Mouse (Mus musculus): ENCODE results near the gene Dmtf1. TPM values are rescaled to one million over a fixed set of nuclear protein-coding genes. Genes with fewer than 3 reads are reported as not detected.

The Dmtf1 gene
- polyA plus RNA-seq, 1 experiment from 2014 or later = 44.9 TPM

DNA sequence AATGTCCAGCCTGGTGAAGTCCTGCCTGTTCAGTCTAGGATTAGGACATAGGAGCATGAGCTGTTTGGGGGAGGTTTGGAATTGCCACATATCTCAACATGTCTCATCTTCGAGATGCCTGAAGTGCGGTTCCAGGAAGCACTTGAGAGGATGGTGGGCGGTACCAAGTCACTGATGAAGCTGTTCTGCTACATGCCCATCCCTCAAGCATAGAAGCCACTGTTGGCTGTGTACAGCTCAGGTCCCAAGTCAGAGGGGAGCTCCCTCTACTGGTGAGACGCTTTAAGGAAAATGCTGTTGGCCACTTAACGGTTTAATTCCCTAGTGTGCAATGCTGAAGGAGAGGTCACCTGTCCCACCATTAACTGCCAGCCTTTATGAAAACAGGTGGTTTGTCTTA is 49.8 kb downstream of the Dmtf1 start:
- H3K4me3 ChIP-seq (ENCODE audit: low read length) = no peak overlapping the region
- no peaks in the 10 kb centered on the region for H3K27me3 ChIP-seq (ENCODE audit: control insufficient read depth, insufficient read depth, low read depth, low read length)
- H3K27ac ChIP-seq (ENCODE audit: low read length) = no peak overlapping the region
- peaks cover 7% of the 10 kb centered on the region for H3K4me1 ChIP-seq (replicated peaks; ENCODE audit: control insufficient read depth, insufficient read depth, low read length)
- no peak overlapping the region for H3K9ac ChIP-seq (ENCODE audit: low read length)
- no peaks in the 10 kb centered on the region for H3K9me3 ChIP-seq (ENCODE audit: control insufficient read depth, low read length)
- 12% methylated on average over 5 of the region's 5 CpGs for WGBS
- no peak overlapping the region for H3K4me2 ChIP-seq (ENCODE audit: low read depth, low read length)
- no peaks in the 10 kb centered on the region for H3K36me3 ChIP-seq (ENCODE audit: control insufficient read depth, insufficient read depth, low read length)
- ATAC-seq (ENCODE audit: low read depth) = peak; percentile 73

DNA sequence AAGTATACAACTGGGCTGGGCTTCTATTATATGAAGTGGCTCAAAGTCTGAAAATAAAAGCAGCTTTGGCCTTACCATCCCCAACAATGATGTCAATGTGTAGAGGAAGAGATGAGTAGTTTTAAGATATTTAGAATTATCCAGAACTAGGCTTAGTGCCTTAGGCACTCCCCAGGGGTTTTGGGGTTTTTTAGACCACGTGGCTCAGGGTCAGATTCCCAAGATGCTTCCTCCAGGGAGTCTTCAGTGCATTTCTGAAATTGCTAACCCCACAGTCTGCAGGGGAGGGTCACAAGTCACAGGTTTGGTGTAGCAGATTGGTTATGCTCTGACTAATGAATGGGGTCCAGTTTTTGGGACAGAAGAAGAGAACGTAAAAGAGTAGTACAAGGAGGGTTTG is 50.3 kb downstream of the Dmtf1 start:
- H3K27ac ChIP-seq (ENCODE audit: low read length) = no peak overlapping the region
- no peak overlapping the region for H3K4me2 ChIP-seq (ENCODE audit: low read depth, low read length)
- no peaks in the 10 kb centered on the region for H3K27me3 ChIP-seq (ENCODE audit: control insufficient read depth, insufficient read depth, low read depth, low read length)
- no peaks in the 10 kb centered on the region for H3K36me3 ChIP-seq (ENCODE audit: control insufficient read depth, insufficient read depth, low read length)
- 62% methylated on average over 2 of the region's 2 CpGs for WGBS
- H3K9ac ChIP-seq (ENCODE audit: low read length) = no peak overlapping the region
- no peak for ATAC-seq (ENCODE audit: low read depth)
- H3K9me3 ChIP-seq (ENCODE audit: control insufficient read depth, low read length) = no peaks in the 10 kb centered on the region
- no peak overlapping the region for H3K4me3 ChIP-seq (ENCODE audit: low read length)
- H3K4me1 ChIP-seq (replicated peaks; ENCODE audit: control insufficient read depth, insufficient read depth, low read length) = peaks cover 10% of the 10 kb centered on the region

DNA sequence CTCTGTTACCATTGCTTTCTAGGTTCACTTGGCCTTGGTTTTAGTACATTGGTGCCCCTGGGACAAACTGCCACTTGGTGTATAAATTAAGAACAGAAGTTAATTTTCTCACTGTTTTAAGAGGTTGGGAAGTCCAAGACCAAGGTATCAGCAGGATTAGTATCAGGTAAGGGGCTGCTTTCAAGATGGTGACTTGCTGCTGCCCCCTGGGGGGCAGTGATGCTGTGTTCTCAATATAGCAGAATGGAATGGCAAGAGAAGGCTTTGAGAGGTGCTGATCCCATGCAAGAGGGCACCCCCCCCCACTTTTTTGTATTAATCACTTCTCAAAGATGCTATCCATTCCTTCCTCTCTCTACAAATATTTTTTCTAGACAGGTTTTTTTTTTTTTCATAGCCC is 52.0 kb downstream of the Dmtf1 start:
- H3K27ac ChIP-seq (ENCODE audit: low read length) = no peak overlapping the region
- no peak for ATAC-seq (ENCODE audit: low read depth)
- no peak overlapping the region for H3K4me3 ChIP-seq (ENCODE audit: low read length)
- H3K9ac ChIP-seq (ENCODE audit: low read length) = no peak overlapping the region
- H3K27me3 ChIP-seq (ENCODE audit: control insufficient read depth, insufficient read depth, low read depth, low read length) = no peaks in the 10 kb centered on the region
- H3K9me3 ChIP-seq (ENCODE audit: control insufficient read depth, low read length) = no peaks in the 10 kb centered on the region
- no peaks in the 10 kb centered on the region; the same call in 1 of the 2 replicates for H3K36me3 ChIP-seq (ENCODE audit: control insufficient read depth, insufficient read depth, low read length)
- no peak overlapping the region for H3K4me2 ChIP-seq (ENCODE audit: low read depth, low read length)
- peaks cover 10% of the 10 kb centered on the region for H3K4me1 ChIP-seq (replicated peaks; ENCODE audit: control insufficient read depth, insufficient read depth, low read length)

DNA sequence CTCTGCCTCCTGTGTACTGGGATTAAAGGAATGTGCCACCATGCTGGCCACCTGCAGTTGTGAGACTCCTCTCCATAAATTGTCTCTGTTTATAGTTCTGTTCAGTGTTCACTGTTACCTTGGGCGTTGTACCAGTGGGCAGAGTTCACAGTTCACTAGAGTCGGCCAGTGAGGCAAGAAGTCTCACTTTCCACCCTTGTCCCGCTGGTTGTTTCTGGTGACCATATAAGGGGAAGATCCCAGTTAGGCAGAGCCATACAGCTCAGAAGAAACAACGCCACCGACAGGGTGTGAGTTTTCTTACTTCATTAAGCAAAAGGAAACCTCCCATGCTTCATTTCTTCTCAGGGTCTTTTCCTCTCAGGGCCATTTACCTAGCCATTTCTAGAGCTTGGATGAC is 53.1 kb downstream of the Dmtf1 start:
- Histone ChIP-seq H3K36me3 (ENCODE audit: control insufficient read depth, insufficient read depth, low read length) (no peaks in the 10 kb centered on the region; the same call in 1 of the 2 replicates), H3K4me2 (ENCODE audit: low read depth, low read length) (no peak overlapping the region)
- 64% methylated on average over 5 of the region's 5 CpGs for WGBS

DNA sequence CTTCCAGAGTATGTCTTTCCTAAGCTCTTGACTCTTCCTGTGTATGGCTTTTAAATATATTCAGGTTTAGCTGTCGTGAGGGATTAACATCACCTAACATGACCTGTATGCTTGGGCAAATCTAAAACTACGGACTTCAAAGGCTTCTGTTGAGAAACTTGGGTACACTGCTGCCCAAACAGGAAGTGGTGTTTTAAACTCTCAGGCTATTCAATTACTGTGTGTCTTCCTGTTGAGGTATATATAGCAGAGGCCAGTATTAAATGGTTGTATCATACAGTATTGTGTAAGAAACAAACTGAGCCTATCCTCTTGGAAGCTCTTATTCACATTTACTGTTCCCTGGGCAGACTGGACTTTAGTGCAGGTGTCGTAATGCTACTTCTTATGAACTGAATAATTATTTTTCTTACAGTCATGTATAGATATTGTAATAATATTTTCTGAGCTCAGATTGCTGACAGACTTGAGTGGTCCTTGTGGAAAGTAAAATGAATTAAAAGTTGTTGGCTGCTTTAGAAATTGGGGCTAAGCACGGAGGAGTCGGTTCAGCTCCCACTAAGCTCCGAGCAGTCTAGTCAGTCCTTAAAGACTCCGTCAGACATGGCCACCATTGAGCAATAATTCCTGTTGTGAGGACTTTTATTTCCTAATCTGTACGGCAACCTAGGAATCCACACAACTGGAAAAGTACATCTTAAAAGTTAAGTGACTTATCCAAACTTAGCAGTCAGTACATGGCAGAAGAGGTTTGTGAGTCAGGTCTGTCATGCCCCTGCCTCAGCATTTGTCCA is 54.1 kb downstream of the Dmtf1 start:
- H3K9me3 ChIP-seq (ENCODE audit: control insufficient read depth, low read length) = no peaks in the 10 kb centered on the region
- no peaks in the 10 kb centered on the region; the same call in 1 of the 2 replicates for H3K36me3 ChIP-seq (ENCODE audit: control insufficient read depth, insufficient read depth, low read length)
- H3K4me2 ChIP-seq (ENCODE audit: low read depth, low read length) = no peak overlapping the region
- WGBS = 56% methylated on average over 8 of the region's 8 CpGs
- ATAC-seq (ENCODE audit: low read depth) = peak; percentile 70
- H3K27ac ChIP-seq (ENCODE audit: low read length) = peak overlapping the region; percentile 32
- no peak overlapping the region for H3K4me3 ChIP-seq (ENCODE audit: low read length)
- H3K27me3 ChIP-seq (ENCODE audit: control insufficient read depth, insufficient read depth, low read depth, low read length) = no peaks in the 10 kb centered on the region; the same call in 1 of the 2 replicates
- no peak overlapping the region for H3K9ac ChIP-seq (ENCODE audit: low read length)
- peaks cover 16% of the 10 kb centered on the region for H3K4me1 ChIP-seq (replicated peaks; ENCODE audit: control insufficient read depth, insufficient read depth, low read length)

More for the DNA sequence above, 53.1 kb downstream of the Dmtf1 start:
- Histone ChIP-seq H3K4me1 (replicated peaks; ENCODE audit: control insufficient read depth, insufficient read depth, low read length) (peaks cover 14% of the 10 kb centered on the region), H3K4me3 (ENCODE audit: low read length) (no peak overlapping the region), H3K27ac (ENCODE audit: low read length) (no peak overlapping the region), H3K27me3 (ENCODE audit: control insufficient read depth, insufficient read depth, low read depth, low read length) (no peaks in the 10 kb centered on the region), H3K9ac (ENCODE audit: low read length) (no peak overlapping the region), H3K9me3 (ENCODE audit: control insufficient read depth, low read length) (no peaks in the 10 kb centered on the region)
- no peak for ATAC-seq (ENCODE audit: low read depth)

DNA sequence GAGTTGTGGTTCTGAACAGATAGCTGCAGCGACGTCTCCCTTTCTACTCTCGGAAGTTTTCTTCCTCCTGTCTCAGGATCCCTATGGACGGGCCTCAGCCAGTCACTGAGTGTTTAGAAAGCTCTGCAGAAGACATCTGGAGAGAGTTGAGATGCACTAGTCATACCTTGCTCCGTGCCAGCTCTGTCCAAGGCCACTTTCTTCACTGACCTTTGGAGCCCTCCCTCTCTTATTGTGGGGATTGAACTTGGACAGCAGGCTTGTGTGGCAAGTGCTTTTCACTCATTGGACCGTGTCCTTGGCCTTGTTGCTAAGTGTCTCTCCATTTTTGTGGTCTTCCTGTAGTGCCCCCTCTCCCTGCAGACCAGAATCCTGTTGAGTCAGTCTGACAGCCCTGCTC is 54.8 kb downstream of the Dmtf1 start:
- no peak overlapping the region for H3K9ac ChIP-seq (ENCODE audit: low read length)
- peaks cover 2% of the 10 kb centered on the region; the same call in 1 of the 2 replicates for H3K27me3 ChIP-seq (ENCODE audit: control insufficient read depth, insufficient read depth, low read depth, low read length)
- no peaks in the 10 kb centered on the region; the same call in 1 of the 2 replicates for H3K36me3 ChIP-seq (ENCODE audit: control insufficient read depth, insufficient read depth, low read length)
- 54% methylated on average over 6 of the region's 6 CpGs for WGBS
- H3K4me1 ChIP-seq (replicated peaks; ENCODE audit: control insufficient read depth, insufficient read depth, low read length) = peaks cover 16% of the 10 kb centered on the region
- 0 out of 2 replicates have a peak overlapping the region, but pooled peaks have one; percentile 7 for H3K4me2 ChIP-seq (ENCODE audit: low read depth, low read length)
- peak overlapping the region; percentile 32 for H3K27ac ChIP-seq (ENCODE audit: low read length)
- no peak overlapping the region for H3K4me3 ChIP-seq (ENCODE audit: low read length)
- no peak for ATAC-seq (ENCODE audit: low read depth)
- H3K9me3 ChIP-seq (ENCODE audit: control insufficient read depth, low read length) = no peaks in the 10 kb centered on the region

DNA sequence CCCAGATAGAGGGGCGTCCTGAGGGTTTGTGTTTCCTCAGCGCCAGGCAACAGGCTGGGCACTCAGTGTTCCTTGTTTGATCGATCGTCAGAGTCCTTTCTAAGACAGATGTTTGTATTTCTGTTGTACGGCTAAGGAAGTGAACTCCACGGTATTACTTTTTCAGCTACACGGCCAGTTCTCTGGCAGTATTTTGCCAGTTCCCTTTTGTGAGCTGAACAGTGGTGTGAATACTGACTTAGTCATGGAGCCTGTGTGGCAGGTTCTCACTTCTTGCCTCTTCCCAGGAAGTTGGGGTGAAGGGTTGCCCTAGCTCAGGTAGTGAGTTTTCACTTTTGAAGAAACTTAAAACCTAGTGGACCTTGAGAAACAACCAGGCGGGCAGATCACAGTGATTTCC is 57.6 kb downstream of the Dmtf1 start:
- no peak overlapping the region for H3K27ac ChIP-seq (ENCODE audit: low read length)
- no peaks in the 10 kb centered on the region; the same call in 1 of the 2 replicates for H3K36me3 ChIP-seq (ENCODE audit: control insufficient read depth, insufficient read depth, low read length)
- H3K4me2 ChIP-seq (ENCODE audit: low read depth, low read length) = peak overlapping the region; percentile 38
- H3K27me3 ChIP-seq (ENCODE audit: control insufficient read depth, insufficient read depth, low read depth, low read length) = peaks cover 2% of the 10 kb centered on the region; the same call in 1 of the 2 replicates
- ATAC-seq (ENCODE audit: low read depth) = no peak
- H3K9me3 ChIP-seq (ENCODE audit: control insufficient read depth, low read length) = no peaks in the 10 kb centered on the region
- H3K9ac ChIP-seq (ENCODE audit: low read length) = no peak overlapping the region; the same call in 1 of the 2 replicates
- H3K4me1 ChIP-seq (replicated peaks; ENCODE audit: control insufficient read depth, insufficient read depth, low read length) = peaks cover 21% of the 10 kb centered on the region
- WGBS = 58% methylated on average over 8 of the region's 8 CpGs
- peak overlapping the region; percentile 22; the same call in 1 of the 2 replicates for H3K4me3 ChIP-seq (ENCODE audit: low read length)

DNA sequence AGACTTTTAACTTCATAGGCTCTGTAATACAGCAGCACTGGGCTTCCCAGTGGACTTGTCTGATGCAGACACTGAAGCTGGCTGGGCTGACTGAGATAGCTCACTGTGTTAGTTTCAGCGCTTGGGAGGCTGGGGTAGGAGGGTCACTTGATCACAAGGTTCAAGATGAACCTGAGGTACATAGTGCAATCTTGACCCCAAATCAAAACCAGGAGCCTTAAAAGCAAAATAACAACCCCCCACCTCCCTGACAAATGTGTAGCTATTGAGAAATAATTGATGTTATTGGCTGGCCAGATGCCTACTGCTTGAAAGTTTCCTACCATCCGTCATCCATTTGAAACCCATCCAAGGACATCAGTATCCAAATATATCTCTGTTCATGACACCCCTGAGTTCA is 58.9 kb downstream of the Dmtf1 start:
- H3K4me2 ChIP-seq (ENCODE audit: low read depth, low read length) = peak overlapping the region; percentile 86
- H3K36me3 ChIP-seq (ENCODE audit: control insufficient read depth, insufficient read depth, low read length) = no peaks in the 10 kb centered on the region; the same call in 1 of the 2 replicates
- peaks cover 2% of the 10 kb centered on the region; the same call in 1 of the 2 replicates for H3K27me3 ChIP-seq (ENCODE audit: control insufficient read depth, insufficient read depth, low read depth, low read length)
- H3K4me1 ChIP-seq (replicated peaks; ENCODE audit: control insufficient read depth, insufficient read depth, low read length) = peaks cover 19% of the 10 kb centered on the region
- H3K9ac ChIP-seq (ENCODE audit: low read length) = 0 out of 2 replicates have a peak overlapping the region, but pooled peaks have one; percentile 21
- no peaks in the 10 kb centered on the region for H3K9me3 ChIP-seq (ENCODE audit: control insufficient read depth, low read length)
- peak overlapping the region; percentile 57 for H3K27ac ChIP-seq (ENCODE audit: low read length)
- H3K4me3 ChIP-seq (ENCODE audit: low read length) = peak overlapping the region; percentile 91
- no peak for ATAC-seq (ENCODE audit: low read depth)
- 85% methylated on average over 2 of the region's 2 CpGs for WGBS
